Mouse (Mus musculus) lung, postnatal 25 days (tissue): ENCODE measurements around the gene Pck2.

Source experiments
- DNase-seq: peaks from one replicate; pipeline ENCODE4 v3.0.0; 2022; ENCODE audit warnings: low spot score

Pck2 gene

DNA sequence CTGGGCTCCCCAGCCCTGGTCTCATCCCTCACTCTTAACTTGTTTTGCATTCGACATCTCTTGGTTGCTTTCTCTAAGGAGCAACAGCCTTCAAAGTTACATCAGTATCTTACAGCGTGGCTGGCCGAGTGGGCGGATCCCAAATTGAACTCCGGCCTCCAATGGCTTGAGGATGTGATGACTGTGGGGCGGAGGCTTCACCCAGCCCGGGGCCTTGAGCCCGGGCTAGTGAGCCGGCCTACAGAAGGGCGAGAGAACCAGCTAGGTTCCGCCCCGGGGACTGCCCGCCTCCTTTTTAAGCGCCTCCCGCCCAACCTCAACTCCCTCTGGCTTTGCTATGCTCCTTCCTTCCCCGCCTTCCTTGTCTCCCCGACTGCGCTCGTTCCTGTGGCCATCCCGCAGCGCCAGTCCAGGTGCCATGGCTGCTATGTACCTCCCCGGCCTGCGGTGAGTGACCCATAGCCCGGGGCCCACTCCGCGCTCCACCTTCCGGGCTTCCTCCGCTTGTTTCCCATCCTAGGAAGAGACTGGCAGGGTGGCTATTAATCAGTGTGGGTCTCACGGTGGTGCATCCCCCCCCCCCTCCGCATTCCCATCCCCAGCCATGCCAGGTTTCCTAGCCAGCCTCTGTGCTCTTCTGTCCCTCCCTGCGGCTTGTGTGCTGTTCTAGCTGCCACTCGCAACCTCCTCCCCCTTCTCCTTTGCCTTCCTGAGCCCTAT, at the start of gene Pck2:
Gene Pck2, plus strand, starts transcription at position 200 of the 720 bp plus-strand sequence.
- peak; percentile 94 for DNase-seq

DNA sequence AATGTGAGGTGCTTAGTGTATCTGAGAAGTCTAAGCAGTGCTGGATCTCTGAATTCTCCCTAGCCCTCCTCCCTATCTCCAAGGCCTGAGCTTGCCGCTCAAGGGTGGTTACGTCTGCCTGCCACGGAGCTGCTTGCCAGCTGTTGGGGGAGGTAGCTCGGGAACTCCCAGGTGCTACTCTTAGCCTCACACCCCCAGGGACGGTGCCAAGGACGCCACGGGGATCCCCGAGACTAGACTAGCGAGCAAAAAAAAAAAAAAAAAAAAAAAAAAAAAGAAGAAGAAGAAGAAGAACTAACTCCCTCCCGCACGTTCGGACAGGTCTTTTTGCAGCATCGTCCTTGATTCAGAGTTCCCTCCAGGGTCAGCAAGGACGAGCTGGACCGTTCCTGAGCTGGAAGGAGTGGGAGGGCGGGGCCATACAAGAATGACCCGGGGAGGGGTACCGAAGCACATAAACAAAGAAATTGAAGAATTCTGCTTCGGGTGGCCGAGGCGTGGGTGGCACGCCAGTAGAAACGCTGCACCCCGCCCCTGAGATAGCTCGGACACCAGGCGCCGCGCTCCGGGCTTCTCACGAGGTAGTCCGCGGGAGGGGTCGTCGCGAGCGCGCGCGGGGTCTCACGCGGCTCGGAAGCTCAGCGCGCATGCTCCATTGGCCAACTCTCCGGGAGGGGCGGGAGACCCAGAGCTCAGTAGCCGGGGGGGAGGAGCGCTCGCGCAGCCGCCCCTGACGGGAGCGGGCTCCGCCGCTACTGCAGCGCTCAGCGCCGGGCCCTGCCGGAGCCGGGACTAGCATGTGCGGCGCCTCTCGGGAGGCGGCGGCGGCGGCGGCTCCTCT, 49.5 kb upstream of the Pck2 start, which contains the start of gene Carmil3:
Gene Carmil3, plus strand, starts transcription at position 291 of the 841 bp plus-strand sequence.
- peak; percentile 43 for DNase-seq

DNA sequence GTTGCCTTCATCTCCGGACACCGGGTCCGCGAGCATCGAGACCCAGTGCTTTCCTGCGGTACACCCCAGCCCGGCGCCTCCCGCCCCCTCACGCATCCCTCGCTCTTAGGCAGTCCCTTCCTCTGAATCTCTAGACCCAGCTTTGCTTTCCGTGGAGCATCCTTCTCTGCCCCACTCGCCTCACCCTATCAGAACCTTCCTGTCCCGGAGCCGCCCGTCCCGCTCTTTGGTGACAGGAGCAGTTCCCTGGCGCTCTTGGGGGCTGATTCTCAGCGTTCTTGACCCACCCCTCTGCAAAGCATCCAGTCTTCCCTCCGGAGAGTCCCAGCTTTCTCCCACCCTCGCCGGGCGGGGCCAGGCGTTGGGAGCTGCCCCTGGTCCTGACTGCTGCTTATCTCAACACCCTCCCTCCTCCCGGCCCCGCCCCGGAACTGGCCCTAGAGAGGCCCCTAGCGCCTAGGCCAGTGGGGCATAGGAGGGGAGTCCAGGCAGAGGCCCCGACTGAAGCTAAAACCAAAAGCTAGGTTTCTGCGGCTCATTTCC, 48.7 kb upstream of the Pck2 start:
- DNase-seq = peak; percentile 38

DNA sequence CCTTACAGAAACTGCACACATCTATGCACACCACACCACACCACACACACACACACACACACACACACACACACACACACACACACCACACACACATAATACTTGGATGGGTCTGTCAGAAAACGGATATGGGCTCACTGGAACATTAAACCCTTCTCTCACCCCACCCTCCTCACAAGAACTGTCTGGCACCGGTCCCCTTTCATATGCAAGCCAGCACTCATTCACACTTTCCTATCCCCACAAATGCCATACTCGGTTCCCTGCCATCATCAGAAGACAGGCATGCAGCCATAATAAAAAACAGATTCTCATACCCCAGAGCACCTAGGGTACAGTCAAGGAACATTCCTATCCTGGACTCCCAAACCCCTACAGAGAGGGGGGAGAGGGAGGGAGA, 48.0 kb upstream of the Pck2 start:
- no peak for DNase-seq

DNA sequence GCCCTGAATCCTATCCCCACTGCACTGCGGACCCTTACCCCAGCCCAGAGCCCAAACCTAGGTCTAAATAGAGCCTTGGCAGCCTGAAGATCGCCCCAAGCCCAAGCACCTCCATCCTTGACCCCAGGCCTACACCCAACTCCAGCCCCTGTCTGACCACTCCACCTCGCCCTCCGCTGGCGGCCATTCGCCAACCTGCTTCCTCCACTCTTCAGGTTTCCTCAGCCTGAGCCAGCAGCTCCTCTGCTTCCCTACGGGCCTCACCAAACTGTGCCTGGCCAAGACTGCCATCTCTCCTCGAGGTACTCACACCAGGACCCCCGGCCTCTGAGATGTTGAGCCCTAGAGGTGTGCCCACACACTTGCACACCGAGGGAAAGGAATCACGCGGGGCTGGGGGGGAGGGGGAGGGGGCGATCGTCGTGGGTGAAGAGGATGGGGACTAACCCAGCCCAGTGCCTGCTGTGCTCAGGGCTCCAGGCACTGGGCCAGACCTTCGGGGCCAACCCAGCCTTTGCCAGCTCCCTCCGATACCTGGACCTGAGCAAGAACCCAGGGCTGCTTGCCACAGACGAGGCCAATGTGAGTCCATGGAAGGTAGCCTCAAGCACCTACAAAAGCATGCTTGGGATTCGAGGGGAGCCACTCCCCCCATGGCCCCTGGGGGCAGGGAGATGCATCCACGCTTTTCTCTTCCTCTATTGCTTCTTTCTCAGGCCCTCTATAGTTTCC, 44.4 kb upstream of the Pck2 start:
- DNase-seq = no peak

DNA sequence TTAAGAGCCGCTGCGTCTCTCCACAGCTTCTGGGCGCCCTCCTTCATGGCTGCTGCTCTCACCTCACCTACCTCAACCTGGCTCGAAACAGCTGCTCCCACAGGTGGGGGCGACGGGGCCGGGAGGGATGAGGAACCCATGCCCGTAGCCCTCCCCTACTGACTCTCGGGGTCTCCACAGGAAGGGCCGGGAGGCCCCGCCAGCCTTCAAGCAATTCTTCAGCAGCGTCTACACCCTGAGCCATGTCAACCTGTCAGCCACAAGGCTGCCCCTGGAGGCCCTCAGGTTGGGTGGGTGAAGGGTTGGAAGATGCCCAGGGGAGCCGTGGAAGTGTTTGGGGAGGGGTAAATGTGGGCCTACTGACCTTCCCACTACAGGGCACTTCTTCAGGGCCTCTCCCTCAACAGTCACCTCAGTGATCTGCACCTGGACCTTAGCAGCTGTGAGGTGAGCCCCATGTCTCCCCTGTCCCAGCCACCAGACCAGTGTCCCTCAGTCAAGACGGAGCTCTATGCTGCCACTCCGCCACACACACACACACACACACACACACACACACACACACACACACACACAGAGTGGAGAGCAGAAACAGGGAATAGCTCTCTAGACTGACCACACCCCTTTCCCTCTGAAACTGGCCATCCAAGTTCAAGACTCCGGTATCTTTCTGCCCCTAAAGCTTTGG, 43.2 kb upstream of the Pck2 start:
- no peak for DNase-seq

DNA sequence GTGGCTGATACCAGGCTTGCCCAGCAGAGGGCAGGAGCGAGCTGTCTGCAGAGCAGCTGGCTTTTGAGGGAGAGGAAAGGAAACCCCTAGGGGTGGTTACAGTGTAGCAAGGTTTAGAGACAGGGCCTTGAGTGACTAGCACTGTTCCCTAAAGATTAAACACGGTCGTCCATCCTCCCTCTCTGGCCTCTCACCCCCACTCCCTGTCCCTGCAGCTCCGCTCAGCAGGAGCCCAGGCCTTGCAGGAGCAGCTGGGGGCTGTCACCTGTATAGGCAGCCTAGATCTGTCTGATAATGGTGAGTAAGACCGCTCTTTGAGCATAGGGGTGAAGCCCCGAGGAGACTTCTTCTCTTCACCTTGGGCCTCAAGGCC, 42.6 kb upstream of the Pck2 start:
- DNase-seq = peak; percentile 88

DNA sequence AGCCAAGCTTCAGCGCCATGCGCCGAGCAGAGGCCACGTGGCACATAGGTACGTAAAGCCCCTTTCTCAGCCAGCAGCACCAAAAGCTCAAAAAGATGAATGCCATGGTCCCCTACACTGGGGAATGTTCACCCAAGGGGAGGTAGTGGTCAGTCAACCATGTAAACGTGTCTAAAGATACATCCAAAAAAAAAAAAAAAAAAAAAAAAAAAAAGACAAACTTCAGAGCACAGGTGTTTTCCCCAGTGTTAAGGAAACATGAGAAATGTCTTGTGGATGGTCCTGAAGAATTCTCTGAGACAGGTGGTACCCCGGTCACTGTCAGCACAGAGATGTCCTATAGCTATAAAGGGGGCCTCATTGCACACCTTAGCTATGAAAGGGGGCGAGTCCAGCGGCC, 34.5 kb upstream of the Pck2 start:
- DNase-seq = no peak

DNA sequence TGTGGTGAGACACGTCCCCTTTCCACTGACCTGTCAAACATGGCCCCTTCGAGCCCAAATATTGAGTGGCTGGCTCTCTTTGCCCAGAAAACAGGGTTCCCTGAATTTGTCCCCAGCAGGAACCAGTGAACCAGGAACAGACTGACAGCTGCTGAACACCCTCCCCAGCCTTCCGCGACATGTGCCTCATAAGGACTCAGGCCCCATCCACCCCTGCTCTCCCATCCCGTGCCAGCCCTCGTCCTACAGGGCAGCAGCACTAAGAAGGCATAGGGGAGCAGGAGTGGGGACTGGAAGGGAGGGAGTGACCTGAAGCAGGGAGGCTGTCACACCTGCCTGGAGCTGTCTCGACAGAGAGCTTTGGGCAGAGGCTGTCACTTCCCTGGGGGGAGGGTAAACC, 32.3 kb upstream of the Pck2 start:
- no peak for DNase-seq

DNA sequence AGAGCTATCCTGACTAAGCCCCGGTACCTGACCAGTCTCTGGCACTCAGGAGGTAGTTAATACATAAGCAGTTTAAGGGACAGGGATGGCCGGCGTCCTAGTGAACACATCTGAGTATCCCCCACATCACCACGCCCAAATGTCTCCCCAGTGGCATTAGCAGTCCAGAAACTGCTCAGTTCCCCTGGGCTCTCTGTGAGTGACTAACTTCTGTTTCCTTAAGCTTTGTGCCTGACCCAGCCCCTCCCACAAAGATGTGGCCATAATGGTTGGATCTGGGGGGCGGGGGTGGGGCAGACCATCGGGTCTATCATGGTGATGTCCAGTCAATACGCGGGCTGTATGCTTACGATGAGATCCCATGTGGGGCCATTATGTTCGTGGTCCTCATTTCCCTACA, 30.5 kb upstream of the Pck2 start:
- no peak for DNase-seq

DNA sequence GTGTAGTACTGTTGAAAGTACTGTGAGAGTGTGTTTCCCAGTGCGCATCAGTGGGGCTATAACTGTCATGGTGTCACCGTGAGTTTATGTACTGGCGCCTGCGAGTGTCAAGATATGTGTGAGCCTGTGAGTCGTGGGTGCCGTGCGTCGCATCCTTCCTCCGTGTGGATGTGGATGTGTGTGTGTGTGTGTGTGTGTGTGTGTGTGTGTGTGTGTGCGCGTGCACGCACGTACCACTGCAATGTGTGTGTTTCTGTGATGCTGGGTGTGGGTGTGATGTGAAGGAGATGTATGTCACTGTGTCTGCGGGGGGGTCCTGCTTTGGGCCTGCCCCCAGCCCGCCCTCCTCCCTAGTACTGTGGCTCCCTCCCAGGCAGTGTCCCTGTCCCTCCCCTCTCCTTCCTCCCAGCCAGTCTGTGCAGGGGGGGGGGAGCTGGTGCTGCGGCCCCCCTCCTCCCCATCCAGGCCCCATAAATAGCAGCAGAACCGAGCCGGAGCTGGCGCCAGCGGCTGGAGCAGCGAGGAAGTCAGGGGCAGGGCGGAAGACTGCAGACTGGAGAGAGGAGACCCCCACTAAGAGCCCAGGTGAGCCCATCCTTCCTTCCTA, 29.8 kb upstream of the Pck2 start, which contains the start of gene Cpne6:
Gene Cpne6, plus strand, starts transcription at position 321 of the 607 bp plus-strand sequence.
- no peak for DNase-seq

DNA sequence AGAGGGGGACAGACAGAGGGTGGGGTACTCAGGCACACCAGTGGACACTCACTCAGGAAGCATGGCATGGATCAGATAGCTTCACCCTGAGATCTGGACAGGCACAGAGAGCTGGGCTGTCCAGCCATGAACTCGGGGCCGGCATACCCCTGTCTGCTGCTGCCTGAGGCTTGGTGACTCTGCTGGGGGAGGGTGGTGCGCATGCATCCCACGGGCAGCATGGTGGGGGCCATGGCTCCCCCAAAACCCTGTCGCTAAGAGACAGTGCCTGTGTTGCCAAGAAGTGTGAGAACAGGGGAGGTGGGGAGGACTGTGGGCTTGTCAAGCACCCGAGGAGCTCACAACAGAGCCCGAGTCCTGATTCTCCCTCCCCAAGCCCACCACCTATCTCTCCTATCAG, 29.0 kb upstream of the Pck2 start:
- DNase-seq = no peak

DNA sequence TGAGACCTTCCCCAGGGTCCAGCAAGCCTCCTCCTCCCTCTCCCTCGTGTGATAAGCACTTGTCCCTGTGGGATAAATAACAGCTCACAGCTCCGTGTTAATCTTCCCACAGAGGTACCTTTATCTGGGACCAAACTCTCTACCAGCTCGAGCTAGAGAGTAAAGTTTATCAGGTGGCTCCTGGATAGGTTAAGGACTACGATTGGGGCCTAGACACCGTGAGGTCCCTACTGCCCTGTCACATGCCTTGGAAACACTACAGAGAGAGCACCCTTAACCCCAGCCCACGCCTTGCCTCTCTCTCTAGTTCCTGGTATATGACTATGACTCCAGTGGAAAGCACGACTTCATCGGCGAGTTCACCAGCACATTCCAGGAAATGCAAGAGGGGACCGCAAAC, 26.1 kb upstream of the Pck2 start:
- DNase-seq = no peak

DNA sequence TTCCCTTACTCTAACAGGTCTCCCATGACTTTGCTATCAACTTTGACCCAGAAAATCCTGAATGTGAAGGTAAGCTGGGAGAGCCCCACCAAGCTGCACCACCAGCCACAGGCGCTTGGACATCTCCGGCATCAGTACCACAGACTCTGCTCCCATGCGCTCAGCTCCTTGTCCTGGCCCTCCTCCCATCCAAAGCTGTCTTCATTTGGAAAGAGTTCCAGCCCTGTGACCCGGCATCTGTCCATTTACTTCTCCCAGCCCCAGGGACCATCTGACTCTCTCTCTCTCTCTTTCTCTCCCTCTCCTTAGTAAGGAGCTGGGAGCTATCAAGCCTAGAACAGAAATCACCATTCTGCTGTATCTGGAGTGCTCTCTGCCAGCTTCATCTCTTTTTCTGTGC, 24.2 kb upstream of the Pck2 start:
- DNase-seq = no peak

DNA sequence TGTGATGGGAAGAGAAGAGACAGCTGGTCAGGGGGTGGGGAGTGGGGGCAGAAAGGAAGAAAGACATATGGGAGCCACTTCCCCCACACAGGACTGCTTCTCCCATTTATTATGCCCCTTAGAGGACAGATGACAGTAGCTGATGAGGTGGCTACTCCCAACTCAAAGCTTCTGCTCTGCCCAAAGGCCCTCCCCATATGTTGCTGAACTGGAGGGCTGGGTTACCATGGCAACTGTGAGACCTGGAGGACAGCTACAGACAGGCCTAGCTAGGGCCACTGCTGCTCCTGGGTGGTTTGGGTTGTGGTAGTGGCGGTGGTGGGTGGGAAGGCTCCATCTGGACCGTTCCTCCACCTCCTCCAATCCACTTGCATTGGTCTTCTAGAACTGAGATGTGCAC, 21.2 kb upstream of the Pck2 start:
- no peak for DNase-seq

DNA sequence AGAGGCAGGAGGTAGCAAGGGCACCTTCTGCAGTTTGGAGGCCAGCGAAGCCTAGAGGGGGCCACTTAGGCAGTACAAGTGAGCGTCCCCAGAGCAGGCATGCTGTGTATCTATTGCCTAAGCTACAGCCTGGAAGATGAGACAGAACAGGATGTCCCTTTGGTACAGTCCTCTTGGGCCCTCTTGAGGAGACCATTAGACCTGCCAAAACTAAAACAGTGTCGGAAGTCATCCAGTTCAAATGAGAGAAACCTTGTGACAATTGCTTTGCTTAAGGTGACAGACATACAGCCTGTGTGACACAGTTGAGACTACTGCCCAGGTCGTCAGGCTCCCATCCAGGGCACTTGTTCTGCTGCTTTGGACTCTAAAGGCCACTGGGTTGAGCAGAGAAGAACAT, 20.5 kb upstream of the Pck2 start:
- DNase-seq = no peak

DNA sequence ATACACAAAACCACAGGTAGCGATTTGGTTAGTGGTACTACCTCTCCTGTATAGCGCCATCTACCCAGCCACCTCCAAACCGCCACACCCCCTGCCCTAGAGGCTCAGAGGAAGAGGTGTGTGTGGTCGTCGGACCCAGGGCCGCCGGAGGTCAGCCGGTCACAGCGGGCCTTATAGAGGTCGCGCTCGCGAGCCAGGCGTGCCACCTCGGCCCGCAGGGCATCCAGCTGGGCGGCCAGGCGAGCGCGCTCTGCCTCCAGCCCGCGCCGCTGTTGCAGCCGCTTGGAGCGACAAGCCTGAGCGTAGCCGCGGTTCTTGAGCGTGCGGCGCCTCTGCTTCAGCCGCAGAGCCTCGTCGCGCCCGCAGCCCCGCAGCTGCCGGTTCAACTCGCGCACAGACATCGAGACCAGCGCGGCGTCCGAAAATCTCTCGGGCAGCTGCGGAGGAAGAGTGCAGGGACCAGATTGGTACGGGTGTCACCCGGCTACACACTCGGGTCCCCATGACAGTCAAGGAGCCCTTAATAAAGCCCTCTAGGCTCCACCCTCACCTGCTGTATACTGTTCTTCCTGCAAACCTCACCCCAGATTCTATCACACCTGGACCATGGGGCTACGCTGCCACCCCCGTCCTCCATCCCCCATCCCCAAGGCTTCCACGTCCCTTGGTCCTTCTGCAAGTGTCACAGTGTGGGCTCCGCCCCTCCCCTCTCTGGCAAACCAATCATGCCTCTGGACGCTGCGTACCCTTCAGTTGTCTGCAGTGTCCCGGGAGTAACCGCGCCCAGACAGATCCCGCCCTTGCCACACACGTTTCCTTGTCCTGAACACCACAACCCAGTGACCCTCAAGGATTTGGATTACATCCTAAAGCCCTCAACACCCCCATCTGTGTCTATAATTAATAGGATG, 19.4 kb upstream of the Pck2 start:
- DNase-seq = peak; percentile 5

DNA sequence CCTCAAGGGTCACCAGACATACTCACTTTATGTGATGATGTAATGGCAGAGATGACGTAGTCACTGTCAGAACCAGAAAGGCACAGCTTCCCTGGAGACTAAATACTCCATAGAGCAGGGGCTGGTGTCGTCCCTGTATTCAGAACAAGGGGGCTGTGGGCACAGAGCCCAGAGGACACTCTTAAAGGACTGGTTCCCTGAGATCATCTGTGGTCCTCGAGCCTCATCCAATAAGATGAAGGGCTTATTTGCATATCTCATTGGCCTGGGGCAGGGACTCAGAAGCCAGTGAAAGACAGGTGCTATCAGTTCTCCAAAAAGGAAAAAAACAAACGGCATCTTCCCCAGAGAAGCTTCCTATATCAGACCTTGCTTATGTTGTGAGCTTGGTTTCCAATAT, 16.0 kb upstream of the Pck2 start:
- DNase-seq = no peak

DNA sequence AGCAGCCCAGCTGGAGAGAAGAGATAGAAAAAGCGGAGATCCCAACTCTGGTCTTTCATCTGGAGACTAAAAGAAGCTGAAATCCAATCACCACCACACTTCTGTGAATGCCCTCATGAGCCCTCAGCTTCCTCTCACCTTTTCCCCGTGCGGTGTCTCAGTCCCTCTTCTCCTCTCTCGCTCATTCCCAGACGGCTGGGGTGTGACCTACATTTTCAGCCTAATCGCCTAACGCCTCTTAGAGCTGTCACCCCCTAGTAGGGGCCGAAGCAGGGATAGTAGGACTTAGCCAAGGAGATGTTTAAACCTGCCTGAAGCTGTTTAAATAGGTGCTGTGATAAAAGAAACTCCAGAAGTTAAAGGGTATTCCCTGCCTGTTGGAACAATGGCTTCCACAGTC, 15.3 kb upstream of the Pck2 start, which contains the start of gene Nrl:
Gene Nrl, minus strand, starts transcription at position 197 of the 400 bp plus-strand sequence.
- no peak for DNase-seq

DNA sequence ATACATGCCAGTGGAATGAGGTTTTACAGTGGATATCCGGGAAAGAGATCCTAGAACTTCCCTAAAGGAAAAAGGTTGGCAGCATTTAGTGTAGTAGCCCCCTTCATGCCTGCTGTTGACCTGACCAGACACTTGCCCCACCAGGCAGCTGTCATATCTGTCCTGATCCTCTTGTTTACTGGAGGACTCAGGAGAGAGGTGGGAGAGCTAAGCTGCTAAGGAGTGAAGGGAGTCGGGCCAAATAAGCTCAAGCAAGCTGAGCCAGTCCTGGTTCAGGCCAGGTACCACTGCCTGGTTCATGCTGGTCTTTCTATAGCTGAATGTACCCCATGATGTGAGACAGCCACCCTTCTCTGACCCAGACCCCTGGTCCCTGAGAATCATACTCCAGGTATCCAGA, 13.4 kb upstream of the Pck2 start:
- DNase-seq = no peak
